Mouse (Mus musculus) C2C12 (cell line): ENCODE data around the gene Rhbdf2.

Experiments used
- CEBPB ChIP-seq: IDR thresholded peaks from one replicate; pipeline ENCODE4 v1.6.1; 2011; ENCODE audit warnings: low read depth, mild to moderate bottlenecking, control low read depth, moderate library complexity
- CTCF ChIP-seq: IDR thresholded peaks from one replicate; pipeline ENCODE4 v1.5.1; 2011; ENCODE audit not compliant: control insufficient read depth, insufficient read depth, insufficient read length

GRCm38 (mm10) chr11:116549273-116550038, 77.4 kb downstream of the Rhbdf2 start:
- TF ChIP-seq CEBPB, result no peak
- no peak for TF ChIP-seq CTCF
